Mouse (Mus musculus): Measurements from ENCODE around the gene Cnnm4.

GRCm38 (mm10) chr1:36497312-36497711, 25.9 kb downstream of the Cnnm4 start:
- TF ChIP-seq CTCF (IDR thresholded peaks at IDR 0.05; ENCODE audit: extremely low read depth, insufficient read depth, low read length) (no peak), POLR2A (IDR thresholded peaks at IDR 0.05; ENCODE audit: extremely low read depth, insufficient read depth, low read length) (no peak)
